Mouse (Mus musculus): ENCODE data around the gene Bag6.

The Bag6 gene

DNA sequence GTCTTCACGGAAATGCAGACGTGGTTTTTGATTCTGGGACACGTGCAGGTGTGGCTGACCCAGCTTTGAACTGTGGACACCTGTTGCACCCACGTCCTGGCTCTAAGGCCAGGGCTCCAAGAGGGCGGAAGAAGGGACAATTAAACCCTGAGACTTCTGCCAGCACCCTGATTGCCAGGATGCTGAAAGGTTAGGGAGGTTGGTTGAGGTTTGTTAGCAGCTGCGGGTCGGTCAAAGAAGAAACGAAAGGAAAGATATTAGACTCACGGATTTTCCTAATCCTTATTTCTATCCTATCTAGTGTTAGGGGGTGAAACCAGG is 61.3 kb downstream of the Bag6 start:
- no peak for DNase-seq

All from lung, postnatal 10 days (tissue).